Mouse (Mus musculus) MEL-GATA-1-ER (cell line): ENCODE data around the gene Cyb5d1.
A peak's percentile ranks its signal among the peaks of the same experiment; 100 is the strongest.
"Not testable (repeated sequence)": the region's sequence is repeated elsewhere in the genome, so short reads cannot be mapped to it uniquely, and the experiment has no call there.

ENCODE experiments used
- DNase-seq: peaks from one replicate; pipeline ENCODE4 v3.0.0-alpha.2; 2012; ENCODE audit warnings: low read depth; ENCODE audit errors: extremely low read depth

Gene Cyb5d1

GRCm38 (mm10) chr11:69395235-69395633 lies at the start of gene Cyb5d1, which contains the start of gene Naa38:
Cyb5d1 (minus strand) TSS chr11:69395631.
Naa38 (plus strand) TSS chr11:69395487.
- DNase-seq: not testable (repeated sequence)

- no peak for DNase-seq
Measured at GRCm38 (mm10) chr11:69443328-69443727, 47.9 kb upstream of the Cyb5d1 start.

- DNase-seq: no peak
Measured at GRCm38 (mm10) chr11:69437291-69437690, 41.9 kb upstream of the Cyb5d1 start.

- no peak for DNase-seq
Measured at GRCm38 (mm10) chr11:69433189-69433588, 37.8 kb upstream of the Cyb5d1 start.

GRCm38 (mm10) chr11:69432640-69432982 lies 37.2 kb upstream of the Cyb5d1 start:
- no peak for DNase-seq

GRCm38 (mm10) chr11:69431829-69432639 lies 36.6 kb upstream of the Cyb5d1 start:
- DNase-seq: no peak

- DNase-seq: no peak
Measured at GRCm38 (mm10) chr11:69430631-69431030, 35.2 kb upstream of the Cyb5d1 start.

- no peak for DNase-seq
Measured at GRCm38 (mm10) chr11:69429313-69429712, 33.9 kb upstream of the Cyb5d1 start.

- DNase-seq: no peak
Measured at GRCm38 (mm10) chr11:69428751-69429150, 33.3 kb upstream of the Cyb5d1 start.

GRCm38 (mm10) chr11:69426246-69426645 lies 30.8 kb upstream of the Cyb5d1 start:
- DNase-seq: no peak

GRCm38 (mm10) chr11:69423885-69424284 lies 28.5 kb upstream of the Cyb5d1 start:
- no peak for DNase-seq

- DNase-seq: no peak
Measured at GRCm38 (mm10) chr11:69422842-69423241, 27.4 kb upstream of the Cyb5d1 start.

- no peak for DNase-seq
Measured at GRCm38 (mm10) chr11:69421131-69421977, 25.9 kb upstream of the Cyb5d1 start.

GRCm38 (mm10) chr11:69420554-69421000 lies 25.1 kb upstream of the Cyb5d1 start:
- DNase-seq: no peak

GRCm38 (mm10) chr11:69419813-69420553 lies 24.6 kb upstream of the Cyb5d1 start:
- no peak for DNase-seq

GRCm38 (mm10) chr11:69419443-69419812 lies 24.0 kb upstream of the Cyb5d1 start:
- DNase-seq: no peak

GRCm38 (mm10) chr11:69418481-69419442 lies 23.3 kb upstream of the Cyb5d1 start:
- peak; percentile 96 for DNase-seq

GRCm38 (mm10) chr11:69417449-69418384 lies 22.3 kb upstream of the Cyb5d1 start:
- DNase-seq: no peak

- no peak for DNase-seq
Measured at GRCm38 (mm10) chr11:69416921-69417448, 21.6 kb upstream of the Cyb5d1 start.
